Mouse (Mus musculus) ovary, adult 18-20 months (tissue): ENCODE data around the gene Gm10375.
"Not testable (repeated sequence)": the region's sequence is repeated elsewhere in the genome, so short reads cannot be mapped to it uniquely, and the experiment has no call there.

Experiments
- DNase-seq: peaks from one replicate; pipeline ENCODE4 v3.0.0; 2022; ENCODE audit warnings: low spot score, mixed read lengths

The Gm10375 gene

DNA sequence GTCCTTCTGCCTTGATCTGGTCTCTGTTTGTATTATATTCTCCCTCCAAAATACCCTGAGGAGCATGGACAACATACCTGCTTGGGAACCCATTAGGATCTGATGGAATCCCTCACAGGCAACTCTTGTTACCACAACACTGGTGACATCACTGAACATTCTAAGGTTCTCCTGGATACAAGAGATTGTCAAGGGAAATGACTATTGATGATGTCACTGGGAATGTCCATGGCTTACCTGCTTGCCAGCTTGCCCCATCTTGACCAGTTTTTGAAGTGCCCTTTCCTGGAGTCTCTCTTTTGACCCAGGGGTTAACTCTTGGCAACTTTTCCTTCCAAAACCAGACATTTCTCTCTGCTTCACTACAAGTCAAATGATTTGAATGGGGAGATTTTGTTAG lies at the start of gene Gm10375:
Gene Gm10375 (minus strand): TSS at position 101 of the 400 bp plus-strand sequence.
- not testable (repeated sequence) for DNase-seq

- DNase-seq, result not testable (repeated sequence)
Observed at GRCm38 (mm10) chr14:43579046-43579445, 28.8 kb downstream of the Gm10375 start, which contains the start of gene Gm17654. Gm17654 (minus strand) TSS chr14:43579146.

DNA sequence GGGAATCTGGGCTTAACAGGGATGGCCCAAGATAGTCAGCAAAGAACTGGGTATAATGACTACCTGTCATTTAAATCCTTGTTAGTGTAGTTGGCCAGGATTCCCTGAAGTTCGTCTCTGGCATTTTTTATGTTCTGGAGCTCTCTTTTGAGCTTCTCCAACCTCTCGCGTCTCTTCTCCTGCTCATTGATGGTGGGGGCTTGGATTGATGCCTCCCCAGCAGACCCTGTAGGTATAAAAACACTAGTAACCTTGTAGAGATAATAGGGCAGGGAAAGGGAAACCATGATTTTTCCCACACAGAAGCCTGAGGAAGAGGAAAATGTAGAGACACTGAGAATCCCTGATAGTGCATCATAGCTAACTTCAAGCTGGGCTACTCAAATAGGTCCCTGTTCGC lies 29.8 kb downstream of the Gm10375 start:
- DNase-seq, result not testable (repeated sequence)
